Mouse (Mus musculus) layer of hippocampus, adult 8-10 months (tissue): ENCODE data around the gene Taok2. TPM values are rescaled to one million over a fixed set of nuclear protein-coding genes. Genes with fewer than 3 reads are reported as not detected.
"Not testable (repeated sequence)": the region's sequence is repeated elsewhere in the genome, so short reads cannot be mapped to it uniquely, and the experiment has no call there.

Experiments used
- DNase-seq, 2 experiments: peaks; one replicate each; pipeline ENCODE4 v3.0.0; 2022; ENCODE audit warnings: low spot score in 2 of 2
- total RNA-seq, 4 experiments: library from RNA; stranded (reverse); gene quantifications; 2 replicates each; pipeline ENCODE4 v1.2.4; 2022

Taok2 gene
- total RNA-seq = 100 to 1,000 TPM; 146 to 179 (median 151) TPM

DNA sequence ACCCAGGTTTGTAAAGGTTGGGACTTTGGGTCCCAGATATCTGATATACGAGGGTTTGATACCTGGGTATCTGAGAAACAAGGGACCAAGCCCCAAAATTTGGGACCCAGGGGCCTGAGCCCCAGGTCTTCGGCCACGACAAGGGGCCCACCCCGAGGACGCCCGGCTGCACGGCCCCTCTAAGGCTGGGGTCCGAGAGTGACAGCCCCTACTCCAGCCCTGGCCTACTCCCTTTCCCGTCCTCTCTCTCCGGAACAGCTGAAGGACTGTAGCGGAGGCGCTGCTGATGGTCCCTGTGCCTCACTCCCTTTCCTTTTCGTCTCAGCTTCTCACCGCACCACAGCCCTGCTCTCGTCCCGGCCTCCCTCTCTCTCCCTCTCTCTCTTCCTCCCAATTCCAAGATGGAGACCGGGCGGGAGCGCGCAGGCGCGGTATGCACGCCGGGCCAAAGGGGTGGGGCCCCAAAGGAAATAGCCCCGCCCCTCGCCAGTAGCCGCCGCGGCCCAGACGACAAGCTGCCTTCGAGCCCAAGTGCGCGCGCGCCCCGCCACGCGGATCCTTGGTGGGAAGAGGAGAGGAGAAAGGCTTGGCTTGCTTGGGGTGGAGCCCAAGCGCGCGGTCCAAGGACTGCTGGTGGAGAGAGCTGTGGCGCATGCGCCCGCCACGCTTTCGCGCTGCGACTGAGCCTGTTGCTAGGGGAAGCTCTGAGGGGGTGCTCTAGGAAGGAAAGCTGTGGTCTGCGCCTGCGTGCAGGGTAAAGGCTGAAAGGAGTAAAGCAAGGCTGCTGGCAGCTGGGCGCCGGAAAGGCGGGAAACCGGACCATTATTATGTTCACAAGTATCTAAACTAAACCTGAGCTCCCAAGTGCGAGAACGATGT is at the start of gene Taok2:
Gene Taok2 (minus strand): TSS at position 418 of the 879 bp plus-strand sequence.
- DNase-seq = peak; percentile 98

DNA sequence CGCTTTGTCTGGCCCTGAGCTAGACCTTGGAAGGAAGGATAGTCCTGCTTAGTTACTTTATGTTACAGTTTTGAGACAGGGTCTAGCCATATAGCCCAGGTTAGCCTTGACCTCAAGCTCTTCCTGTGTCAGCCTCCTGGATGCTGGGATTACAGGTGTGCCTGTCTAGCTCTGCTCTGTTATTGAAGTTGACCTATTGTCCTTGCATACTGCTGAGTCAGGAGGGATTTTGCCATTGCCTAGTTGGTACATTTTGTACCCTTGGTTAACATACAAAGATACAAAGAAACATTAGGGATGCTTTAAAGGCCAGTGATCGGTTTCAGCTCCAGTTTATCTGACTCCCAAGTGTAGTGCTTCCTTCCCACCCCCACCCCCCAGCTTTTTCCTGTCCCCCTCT is 48.1 kb upstream of the Taok2 start:
- DNase-seq = no peak

DNA sequence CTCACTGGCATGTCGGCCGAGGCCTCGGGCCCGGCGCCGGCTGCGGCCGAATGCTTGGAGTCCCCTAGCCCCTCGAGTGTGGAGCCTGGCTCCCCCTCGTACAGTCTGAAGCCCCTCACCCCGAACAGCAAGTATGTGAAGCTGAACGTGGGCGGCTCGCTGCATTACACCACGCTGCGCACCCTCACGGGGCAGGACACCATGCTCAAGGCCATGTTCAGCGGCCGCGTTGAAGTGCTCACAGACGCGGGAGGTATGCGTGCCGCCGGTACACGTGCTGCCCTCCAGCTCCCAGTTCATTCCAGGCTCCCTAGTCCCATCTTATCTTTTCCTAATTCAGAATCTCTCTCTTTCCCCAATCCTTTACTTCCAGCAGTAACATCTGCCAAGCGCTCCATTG is 44.5 kb upstream of the Taok2 start:
- no peak for DNase-seq

DNA sequence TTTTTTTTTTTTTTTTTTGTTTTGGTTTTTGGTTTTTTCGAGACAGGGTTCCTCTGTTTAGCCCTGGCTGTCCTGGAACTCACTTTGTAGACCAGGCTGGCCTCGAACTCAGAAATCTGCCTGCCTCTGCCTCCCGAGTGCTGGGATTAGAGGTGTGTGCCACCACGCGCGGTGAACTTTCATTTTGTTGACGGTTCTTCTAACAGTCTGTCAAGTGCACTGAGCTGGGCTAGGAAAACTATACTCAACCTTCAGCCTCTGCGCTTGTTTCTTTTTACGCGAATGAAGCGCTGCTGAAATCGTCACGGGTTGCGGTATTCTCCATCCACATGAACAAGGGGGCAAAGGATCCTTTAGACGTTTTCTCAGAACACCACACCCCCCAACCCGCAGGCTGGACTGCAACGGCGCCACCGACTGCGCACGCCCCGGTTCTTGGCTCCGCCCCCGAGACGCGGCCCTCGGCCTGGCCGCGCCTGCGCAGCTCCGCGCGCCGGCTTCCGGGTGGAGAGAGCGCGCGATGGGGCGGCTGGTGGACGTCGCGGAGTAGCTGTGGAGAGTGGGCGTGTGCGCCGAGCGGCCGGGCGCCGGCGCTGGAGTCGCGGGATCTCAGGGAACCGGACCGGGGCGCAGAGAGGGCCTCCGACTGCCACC is 44.0 kb upstream of the Taok2 start, which contains the start of gene Kctd13:
Gene Kctd13 (plus strand): TSS at position 496 of the 654 bp plus-strand sequence.
- peak; percentile 83 to 90 for DNase-seq

DNA sequence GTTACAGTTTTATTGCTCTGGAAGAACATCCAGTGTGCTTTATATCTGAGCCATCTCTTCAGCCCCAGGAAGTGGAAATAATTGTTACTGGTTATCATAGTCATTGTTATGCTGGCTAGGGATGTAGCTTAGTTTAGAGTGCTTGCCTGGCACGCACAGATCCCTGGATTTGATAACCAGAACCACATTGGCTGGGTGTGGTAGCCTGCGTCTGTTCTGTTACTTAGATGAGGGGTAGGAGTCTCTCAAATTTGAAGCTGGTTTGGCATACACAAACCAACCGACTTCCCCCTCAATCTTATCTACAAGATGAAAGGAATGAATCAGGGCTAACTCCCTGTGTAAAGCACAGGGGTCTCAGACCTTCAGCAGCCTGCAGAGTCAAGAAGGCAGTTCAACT is 41.8 kb upstream of the Taok2 start:
- no peak for DNase-seq

DNA sequence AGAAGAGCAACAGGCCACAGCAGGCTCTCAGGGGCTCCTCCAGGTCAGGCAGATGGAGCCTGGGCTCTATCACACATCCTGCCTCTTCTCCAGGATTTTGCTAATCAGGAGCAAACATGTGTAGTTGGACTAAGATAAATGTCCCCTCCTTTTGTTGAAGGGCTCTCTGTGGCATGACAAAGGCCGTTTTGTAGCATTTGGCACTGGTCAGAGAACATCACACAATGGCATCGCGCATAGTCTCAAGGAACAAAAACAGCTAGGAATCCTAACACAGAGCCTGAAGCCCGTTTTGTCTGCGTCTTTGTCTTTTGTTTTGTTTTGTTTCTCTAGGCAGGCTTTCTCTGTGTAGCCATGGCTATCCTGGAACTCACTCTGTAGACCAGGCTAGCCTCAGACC is 39.5 kb upstream of the Taok2 start:
- DNase-seq = no peak

DNA sequence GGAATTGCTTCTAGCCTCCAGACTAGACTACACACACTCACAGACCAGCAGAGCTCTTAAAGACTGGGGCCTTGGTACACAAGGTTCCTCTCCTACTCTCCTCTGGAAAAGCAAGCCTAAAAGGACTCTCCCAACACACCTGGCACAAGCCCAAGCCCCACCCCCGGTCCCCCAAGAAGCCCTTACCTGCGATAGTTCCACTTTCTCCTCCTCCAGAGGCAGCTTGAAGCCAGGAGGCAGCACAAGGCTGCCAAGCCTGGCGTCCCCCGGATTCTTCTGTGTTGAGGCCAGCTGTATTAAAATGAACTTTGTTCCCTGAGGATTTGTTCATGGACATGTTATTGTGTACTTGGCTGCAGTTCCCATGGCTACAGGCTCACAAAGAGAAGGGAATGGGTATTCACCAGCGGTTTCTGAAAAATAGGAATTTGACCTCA is 38.1 kb upstream of the Taok2 start, which contains the start of gene Tmem219:
Gene Tmem219 (minus strand): TSS at position 294 of the 437 bp plus-strand sequence.
- DNase-seq = no peak

DNA sequence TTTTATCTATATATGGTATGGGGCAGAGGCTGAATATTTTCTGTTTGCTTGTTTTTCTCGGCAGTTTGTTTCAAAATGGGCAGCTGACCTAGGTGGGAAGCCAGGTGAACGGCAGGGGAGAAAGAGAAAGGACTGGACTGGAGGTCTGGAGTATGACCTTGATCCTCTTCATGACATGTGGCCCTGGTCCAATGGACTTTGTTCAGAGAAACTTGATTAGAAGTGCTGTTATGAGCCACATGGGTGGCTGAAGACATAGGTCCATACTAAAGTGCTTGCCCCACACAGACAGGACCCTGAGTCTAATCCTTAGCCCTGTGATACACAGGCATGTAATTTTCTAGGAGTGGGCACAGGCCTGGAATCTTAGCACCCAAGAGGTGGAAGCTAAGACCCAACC is 37.1 kb upstream of the Taok2 start:
- no peak for DNase-seq

DNA sequence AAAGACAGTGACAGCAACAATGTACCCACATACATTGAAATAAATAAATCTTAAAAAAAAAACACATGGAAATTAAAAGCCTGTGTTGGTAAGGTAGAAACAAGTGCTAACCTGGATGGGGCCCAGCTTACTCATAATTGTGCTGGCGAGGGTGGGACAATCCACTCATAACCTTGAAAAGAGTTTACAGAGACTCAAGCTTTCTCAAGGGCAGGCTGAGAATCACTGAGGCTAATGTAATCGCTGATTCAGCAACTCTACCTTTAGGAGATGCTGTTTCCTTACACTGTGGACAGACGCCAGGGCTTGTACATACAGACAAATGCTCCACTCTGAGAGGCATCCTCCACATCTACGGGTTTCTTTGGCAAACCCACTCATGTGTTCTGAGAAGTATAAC is 35.5 kb upstream of the Taok2 start:
- DNase-seq = no peak

DNA sequence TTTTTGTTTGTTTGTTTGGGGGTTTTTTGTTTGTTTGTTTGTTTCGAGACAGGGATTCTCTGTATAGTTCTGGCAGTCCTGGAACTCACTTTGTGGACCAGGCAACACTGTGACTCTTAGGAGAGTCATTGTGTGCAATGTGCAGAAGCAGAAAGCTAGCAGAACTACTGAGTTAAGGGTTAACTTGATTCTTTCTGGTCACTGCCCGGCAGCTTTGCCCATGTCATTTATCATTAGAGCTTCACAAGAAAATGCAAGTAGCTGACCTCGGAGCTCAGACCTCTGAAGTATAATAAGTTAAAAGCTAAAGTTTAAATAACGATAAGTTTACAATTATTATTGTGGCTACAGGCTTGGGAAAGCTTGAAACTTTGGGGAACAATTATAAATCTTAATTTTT is 33.9 kb upstream of the Taok2 start:
- not testable (repeated sequence) for DNase-seq

DNA sequence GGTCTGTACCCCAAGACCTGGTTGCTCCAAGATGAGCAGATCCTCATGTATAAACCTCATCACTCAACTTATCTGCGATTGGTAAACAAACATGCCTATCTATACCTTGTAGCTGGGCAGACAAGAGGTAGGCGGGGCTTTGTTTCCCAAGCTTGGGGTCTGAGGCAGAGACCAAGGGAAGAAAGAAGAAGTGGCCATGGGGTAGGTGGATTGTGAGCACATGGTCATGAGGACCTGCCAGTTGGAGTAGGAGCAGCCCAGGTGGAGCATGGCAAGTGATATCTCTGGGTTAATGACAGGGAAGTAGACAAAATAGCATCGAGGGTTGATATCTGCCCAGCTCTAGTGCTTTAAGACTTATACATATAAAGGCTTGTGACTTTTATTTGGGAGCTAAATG is 30.3 kb upstream of the Taok2 start:
- DNase-seq = no peak

DNA sequence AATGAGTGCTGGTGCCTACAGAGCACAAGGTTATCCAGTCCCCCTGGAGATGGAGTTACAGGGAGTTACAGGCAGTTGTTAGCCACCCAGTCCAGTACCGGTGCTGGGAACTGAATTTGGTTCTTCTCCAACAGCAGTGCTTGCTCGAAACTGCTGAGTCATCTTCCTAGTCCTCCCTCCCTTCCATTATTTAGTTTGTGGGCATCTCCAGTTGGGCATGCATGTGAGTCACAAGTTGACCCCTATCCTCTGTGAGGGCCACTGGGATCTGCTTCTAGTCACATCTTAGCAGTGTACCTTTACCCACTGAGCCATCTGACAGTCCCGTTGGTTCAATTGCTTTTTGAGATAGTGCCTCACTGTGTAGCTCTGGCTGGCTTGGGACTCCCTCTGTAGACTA is 21.1 kb upstream of the Taok2 start:
- DNase-seq = no peak

DNA sequence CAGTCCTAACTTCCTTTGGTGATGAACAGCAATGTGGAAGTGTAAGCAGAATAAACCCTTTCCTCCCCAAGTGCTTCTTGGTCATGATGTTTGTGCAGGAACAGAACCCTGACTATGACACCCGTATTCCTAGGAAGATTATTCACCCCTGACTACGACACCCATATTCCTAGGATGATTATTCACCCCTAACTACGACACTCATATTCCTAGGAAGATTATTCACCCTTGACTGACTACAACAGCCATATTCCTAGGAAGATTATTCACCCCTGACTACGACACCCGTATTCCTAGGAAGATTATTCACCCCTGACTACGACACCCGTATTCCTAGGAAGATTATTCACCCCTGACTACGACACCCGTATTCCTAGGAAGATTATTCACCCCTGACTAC is 15.3 kb upstream of the Taok2 start:
- not testable (repeated sequence) for DNase-seq

DNA sequence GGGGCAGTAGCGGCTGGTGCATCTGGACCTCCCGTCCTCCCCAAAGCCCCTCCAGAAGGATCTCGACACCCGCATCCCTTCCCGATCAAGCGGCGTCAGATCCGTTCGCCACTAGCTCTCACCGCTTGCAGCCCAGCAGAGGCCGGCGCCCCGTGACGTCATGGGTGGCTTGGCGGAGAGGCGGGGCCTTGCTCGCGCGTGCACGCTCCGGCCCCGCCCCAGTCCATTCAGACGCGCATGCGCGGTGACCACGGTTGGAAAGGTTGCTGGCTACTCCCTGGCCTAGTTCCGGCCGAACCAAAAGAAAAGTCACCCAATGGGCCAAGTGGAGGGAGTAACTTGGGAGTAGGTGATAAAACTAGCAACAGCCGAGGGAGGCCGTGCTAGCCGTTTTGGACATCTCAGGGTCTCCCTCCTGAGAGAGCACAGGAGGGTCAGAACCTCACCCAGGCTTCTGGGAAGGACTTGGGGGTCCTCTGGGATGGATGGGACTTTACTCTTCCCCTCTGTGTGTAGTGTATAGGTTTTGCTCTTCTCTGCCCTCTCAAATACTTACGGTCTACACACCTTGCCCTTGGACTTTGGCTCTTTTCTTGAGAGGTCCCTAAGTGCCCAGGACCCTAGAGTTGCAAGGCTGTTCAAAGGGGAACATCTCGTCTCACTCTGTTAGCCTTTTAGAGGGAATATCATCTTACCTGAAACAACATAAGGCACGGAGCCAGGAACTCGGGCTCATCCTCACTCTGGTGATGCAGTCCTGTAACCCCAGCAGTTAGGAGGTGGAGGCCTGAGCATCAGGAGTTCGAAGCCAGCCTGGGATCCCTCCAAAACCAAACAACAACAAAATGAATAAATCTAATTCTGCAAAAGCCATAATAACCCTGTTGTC is 13.8 kb upstream of the Taok2 start:
- peak; percentile 89 to 94 for DNase-seq

DNA sequence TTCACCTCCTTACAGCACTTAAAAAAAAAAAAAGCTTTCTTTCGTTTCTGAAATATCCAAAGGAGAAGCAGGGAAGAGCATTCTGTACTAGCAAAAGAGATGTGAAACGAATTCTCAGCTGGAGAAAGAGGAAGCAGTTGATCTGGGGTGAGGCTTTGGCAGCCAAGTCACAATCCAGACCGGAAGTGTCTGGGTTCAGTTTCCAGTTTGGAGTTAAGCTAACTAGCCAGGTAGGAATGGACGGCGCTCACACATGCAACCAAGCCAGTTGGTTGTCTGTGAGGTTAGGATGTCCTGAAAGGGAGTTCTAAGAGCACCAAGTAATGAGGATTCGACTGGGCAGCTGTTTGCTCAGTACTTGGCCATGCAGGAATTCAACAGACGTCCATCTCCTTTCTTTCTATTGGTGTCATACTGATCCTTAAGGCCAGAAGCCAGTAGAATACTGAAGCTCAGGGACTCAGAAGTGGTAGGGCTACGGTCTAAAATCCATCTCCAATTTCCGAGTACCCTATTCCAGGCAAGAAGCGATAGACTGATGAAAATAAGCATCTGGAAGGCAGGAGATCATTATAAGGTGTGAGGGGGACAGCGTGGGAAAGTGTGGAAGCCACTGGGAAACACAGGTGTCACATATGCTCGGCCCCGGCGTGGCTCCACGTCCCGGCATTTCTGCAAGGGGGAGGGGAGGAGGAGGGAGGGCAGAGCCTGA is 13.0 kb upstream of the Taok2 start:
- DNase-seq = no peak

DNA sequence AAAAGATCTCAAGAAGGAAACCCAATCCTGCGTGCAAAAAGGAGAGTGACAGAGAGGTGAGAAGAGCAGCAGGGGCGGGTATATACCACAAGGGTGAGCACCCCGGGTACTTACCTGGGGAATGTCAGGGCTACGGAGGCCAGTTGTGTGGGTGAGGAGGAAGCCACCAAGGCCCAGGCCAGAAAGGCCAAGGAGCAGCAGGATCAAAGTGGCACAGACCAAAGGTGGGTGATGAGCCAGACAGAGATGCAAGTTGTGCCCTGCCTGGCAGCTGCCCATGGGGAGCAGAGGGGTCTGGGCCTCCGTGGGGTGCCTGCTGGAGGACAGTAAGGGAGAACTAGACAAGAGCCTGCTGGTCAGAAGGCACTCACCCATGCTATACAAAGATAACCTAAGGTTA is 12.4 kb upstream of the Taok2 start:
- DNase-seq = no peak

DNA sequence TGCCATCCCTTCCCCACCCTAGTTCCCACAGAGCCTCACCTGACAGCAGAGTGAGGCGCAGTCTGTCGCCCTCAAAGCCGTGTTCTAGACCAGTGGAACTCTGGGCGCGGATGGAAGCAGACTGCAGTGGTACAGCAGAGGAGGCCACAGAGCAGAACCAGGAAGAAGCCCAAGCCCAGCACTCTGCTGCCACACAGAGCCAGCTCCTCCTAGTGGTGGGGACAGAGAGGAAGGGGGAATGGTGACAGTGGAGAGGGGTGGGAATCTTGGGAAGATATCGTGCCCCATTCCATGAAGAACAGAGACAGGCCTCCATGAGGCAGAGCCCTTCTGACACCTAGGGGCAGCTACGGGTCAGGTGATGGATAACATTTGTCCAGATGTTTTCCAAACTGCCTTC is 4.3 kb upstream of the Taok2 start:
- DNase-seq = no peak

DNA sequence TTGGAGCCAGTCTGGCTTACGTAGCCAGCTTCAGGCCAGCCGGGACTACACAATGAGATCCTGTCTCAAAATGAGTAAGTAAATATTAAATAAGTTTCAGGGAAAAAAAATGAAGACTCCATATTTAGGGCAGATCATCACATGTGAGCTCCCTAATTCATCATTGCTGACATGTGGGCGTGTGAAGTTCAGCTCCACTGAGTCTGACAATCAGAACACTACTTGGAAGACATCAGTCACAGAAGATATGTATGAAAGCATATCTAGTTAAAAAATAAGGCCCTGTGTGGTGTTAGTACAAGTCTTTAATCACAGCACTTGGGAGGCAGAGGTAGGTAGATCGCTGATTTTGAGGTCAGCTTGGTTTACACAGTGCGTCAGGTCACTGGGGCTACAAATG is 2.8 kb upstream of the Taok2 start:
- DNase-seq = no peak

DNA sequence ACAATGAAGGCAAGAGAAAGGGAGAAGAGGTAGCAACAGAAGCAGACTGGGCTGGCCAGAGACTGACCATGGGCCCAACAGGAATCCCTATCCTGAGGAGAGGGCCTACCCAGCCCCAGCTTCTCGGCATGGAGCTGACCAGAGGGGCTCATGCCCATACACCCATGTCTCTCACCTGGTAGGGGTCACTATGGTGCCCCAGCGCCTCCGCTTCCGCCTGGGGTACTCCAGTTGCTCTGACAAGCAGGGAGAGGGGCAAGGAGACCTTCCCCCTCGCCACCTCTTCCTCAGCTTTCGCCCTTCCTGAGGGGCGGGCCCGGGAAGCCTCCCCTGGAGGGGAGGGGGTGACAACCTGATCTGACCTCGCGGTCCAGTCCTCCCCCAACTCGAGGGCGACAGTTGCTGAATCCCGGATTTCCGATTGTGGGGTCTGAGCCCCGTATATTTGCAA is 747 bp downstream of the Taok2 start:
- DNase-seq = no peak

DNA sequence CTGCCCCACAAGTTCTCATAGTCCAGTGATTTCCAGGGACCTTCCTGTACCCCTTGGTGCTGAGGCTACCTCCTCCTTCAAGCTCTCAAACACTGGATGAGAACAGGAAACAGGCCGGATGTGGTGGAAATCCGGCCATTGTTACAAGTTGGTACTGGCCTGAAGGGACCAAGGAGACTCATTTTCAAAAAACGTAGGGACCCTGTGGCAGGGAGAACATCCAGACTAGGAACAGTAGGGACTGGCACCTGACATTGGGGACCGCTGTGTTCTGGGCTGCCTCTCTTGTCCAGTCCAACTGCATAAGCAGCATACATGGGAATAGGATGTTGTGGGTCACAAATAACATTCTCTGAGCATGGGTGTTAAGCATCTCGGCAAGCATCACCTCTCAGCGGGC is 3.5 kb downstream of the Taok2 start:
- no peak for DNase-seq

DNA sequence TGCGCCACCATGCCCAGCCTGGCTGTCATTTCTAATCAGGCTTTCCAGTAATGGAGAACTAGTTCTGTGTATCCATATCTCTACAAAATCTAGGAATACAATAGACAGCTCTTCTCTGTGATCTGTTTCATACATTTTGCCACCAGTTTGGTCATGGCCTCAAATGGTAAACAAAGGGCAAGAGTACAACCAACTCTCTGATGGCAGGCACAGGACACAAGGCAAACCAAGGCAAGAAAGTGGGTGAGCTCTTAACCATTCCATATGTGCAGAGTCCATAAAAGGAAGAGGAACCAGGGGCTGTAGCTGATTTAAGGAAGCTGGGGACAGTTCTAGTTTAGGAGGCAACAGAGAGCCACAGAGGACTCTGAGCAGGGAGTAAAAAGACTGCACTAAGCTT is 7.3 kb downstream of the Taok2 start:
- DNase-seq = no peak
